Mouse (Mus musculus): ENCODE data around the gene Ngf.

Gene Ngf

GRCm38 (mm10) chr3:102534744-102535143 is 65.0 kb downstream of the Ngf start:
- no peaks in the 10 kb centered on the region for H3K27me3 ChIP-seq (ENCODE audit: control insufficient read depth, insufficient read depth, low read length, poor library complexity, severe bottlenecking)
- no peaks in the 10 kb centered on the region for H3K36me3 ChIP-seq (ENCODE audit: control insufficient read depth, insufficient read depth, low read length, poor library complexity, severe bottlenecking)
- DNase-seq (ENCODE audit: low read depth, low spot score): no peak

- Histone ChIP-seq H3K36me3 (ENCODE audit: control insufficient read depth, insufficient read depth, low read length, poor library complexity, severe bottlenecking) (no peaks in the 10 kb centered on the region), H3K27me3 (ENCODE audit: control insufficient read depth, insufficient read depth, low read length, poor library complexity, severe bottlenecking) (no peaks in the 10 kb centered on the region)
- no peak for DNase-seq (ENCODE audit: low read depth, low spot score)
Observed at GRCm38 (mm10) chr3:102543646-102544045, 73.9 kb downstream of the Ngf start.

GRCm38 (mm10) chr3:102547536-102547935 is 77.8 kb downstream of the Ngf start:
- DNase-seq (ENCODE audit: low read depth, low spot score): no peak
- H3K27me3 ChIP-seq (ENCODE audit: control insufficient read depth, insufficient read depth, low read length, poor library complexity, severe bottlenecking): no peaks in the 10 kb centered on the region

DNA sequence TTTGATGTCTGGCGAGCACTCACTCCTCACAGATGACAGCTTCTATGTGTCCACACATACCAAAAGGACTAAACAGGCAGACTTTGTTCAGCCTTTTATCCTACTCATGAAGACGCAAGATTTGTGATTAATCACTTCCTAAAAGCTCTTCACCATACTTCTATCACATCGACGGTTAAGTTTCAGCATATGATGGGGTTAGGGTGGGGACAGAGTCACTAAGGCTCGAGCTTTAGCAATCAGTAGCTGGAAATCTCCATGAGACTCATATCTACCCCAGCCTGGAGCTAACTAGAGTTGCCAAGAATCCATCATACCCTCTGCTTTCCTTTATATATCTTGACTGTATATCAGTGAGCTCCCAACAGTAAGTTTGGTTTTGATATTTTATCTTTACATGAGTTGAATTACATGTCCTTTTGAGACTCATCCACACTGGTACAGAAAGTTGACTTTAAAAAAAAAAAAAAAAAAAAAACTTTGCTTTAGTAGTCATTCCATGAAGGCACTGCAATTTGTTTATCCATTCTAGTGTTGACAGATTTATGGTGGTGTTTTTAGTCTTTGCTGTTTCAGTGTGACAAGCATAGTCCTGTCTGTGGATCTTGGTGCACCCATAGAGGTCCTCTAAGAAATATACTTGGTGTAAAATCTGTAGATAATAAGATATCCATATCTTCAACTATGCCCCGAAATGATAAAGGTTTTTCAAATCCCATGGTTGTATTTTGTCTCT is 84.4 kb downstream of the Ngf start:
- Histone ChIP-seq H3K36me3 (ENCODE audit: control insufficient read depth, insufficient read depth, low read length, poor library complexity, severe bottlenecking) (no peaks in the 10 kb centered on the region), H3K27me3 (ENCODE audit: control insufficient read depth, insufficient read depth, low read length, poor library complexity, severe bottlenecking) (no peaks in the 10 kb centered on the region)
- no peak for DNase-seq (ENCODE audit: low read depth, low spot score)

More at GRCm38 (mm10) chr3:102547536-102547935, 77.8 kb downstream of the Ngf start:
- H3K36me3 ChIP-seq (ENCODE audit: control insufficient read depth, insufficient read depth, low read length, poor library complexity, severe bottlenecking): no peaks in the 10 kb centered on the region

DNA sequence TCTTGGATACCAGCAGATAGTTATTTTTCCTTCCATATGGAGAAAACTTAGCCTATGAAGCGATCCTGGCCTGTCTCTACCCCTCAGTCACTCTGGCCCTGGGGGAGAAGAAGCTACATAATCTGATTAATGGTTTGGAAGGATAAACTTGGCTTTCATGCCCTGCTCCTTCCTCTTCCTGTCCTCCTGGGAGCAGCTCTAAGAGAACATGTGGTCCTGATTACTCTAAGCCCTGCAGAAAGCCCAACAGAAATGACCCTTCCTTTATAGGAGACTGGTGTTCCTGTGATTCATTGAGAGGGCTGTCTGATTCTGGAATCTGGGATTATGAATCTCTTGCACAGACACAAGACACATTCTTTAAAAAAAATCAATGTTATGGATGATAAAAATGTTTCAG is 86.4 kb downstream of the Ngf start:
- no peak for DNase-seq (ENCODE audit: low read depth, low spot score)
- no peaks in the 10 kb centered on the region for H3K36me3 ChIP-seq (ENCODE audit: control insufficient read depth, insufficient read depth, low read length, poor library complexity, severe bottlenecking)
- no peaks in the 10 kb centered on the region for H3K27me3 ChIP-seq (ENCODE audit: control insufficient read depth, insufficient read depth, low read length, poor library complexity, severe bottlenecking)

DNA sequence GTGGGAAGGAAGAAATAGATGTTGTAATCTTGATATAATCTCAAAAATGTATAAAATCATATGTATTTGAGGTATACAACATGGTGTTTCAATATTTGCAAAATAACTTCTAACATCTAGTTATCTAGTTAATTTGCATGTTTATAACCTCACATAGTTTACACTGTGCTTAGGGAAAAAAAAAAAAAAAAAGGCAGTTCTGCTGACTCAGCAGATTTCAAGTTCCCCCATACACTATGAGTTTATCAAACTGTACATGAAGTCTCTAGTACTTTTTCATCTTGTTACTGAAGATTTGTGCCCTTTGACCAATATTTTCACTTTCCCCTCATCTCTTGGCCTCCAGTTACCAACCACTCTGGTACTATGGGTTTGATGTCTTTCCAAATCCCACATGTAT is 86.9 kb downstream of the Ngf start:
- H3K27me3 ChIP-seq (ENCODE audit: control insufficient read depth, insufficient read depth, low read length, poor library complexity, severe bottlenecking): no peaks in the 10 kb centered on the region
- no peak for DNase-seq (ENCODE audit: low read depth, low spot score)
- H3K36me3 ChIP-seq (ENCODE audit: control insufficient read depth, insufficient read depth, low read length, poor library complexity, severe bottlenecking): no peaks in the 10 kb centered on the region

Data from splenic B cell, adult 2 months (primary cell).